Mouse (Mus musculus) forebrain, embryonic 16.5 days (tissue): Measurements from ENCODE around the gene Ccdc148. TPM values are rescaled to one million over a fixed set of nuclear protein-coding genes. Genes with fewer than 3 reads are reported as not detected.

Experiments
- ATAC-seq: fragments of 200-750 bp; cut with Nextera tagmentation; 2 replicates; pipeline ENCODE4 v1.8.0; 2017; ENCODE audit warnings: mild to moderate bottlenecking, moderate library complexity
- H3K27ac ChIP-seq: fragments of 300-500 bp; sonication (generic); 2 replicates; pipeline ENCODE4 v1.5.1; 2014; ENCODE audit warnings: low read length, control low read depth
- H3K27me3 ChIP-seq: fragments of 300-500 bp; sonication (generic); replicated peaks from 2 replicates; pipeline ENCODE4 v1.6.1; 2014; ENCODE audit warnings: low read length; ENCODE audit not compliant: control insufficient read depth, insufficient read depth
- H3K36me3 ChIP-seq: fragments of 300-500 bp; sonication (generic); 2 replicates; pipeline ENCODE4 v1.6.1; 2014; ENCODE audit not compliant: control insufficient read depth, insufficient read depth
- H3K4me1 ChIP-seq: fragments of 300-500 bp; sonication (generic); replicated peaks from 2 replicates; pipeline ENCODE4 v1.6.1; 2014; ENCODE audit warnings: low read length; ENCODE audit not compliant: control insufficient read depth, insufficient read depth
- H3K4me2 ChIP-seq: fragments of 300-500 bp; sonication (generic); 2 replicates; pipeline ENCODE4 v1.6.1; 2014; ENCODE audit warnings: mild to moderate bottlenecking, low read length, control low read depth
- H3K4me3 ChIP-seq: fragments of 300-500 bp; sonication (generic); replicated peaks from 2 replicates; pipeline ENCODE4 v1.5.1; 2014; ENCODE audit warnings: mild to moderate bottlenecking, low read length, control low read depth
- H3K9ac ChIP-seq: fragments of 300-500 bp; sonication (generic); replicated peaks from 2 replicates; pipeline ENCODE4 v1.6.1; 2014; ENCODE audit warnings: low read depth, low read length, control low read depth
- H3K9me3 ChIP-seq: fragments of 300-500 bp; sonication (generic); 2 replicates; pipeline ENCODE4 v1.6.1; 2016; ENCODE audit warnings: low read length; ENCODE audit not compliant: control insufficient read depth
- WGBS: fragments of 180-500 bp; shearing (Covaris S2); extraction: QIAGEN DNeasy Blood & Tissue Kit; methylation state at CpG from one replicate; pipeline ENCODE4 v1.1.7; 2014; 5-methylcytosine and 5-hydroxymethylcytosine counted together
- polyA plus RNA-seq: library from polyadenylated mRNA; unstranded; fragments of >200 nt; fragmentation: Nextera tagmentation; extraction: Ambion mirVana; gene quantifications from 2 replicates; pipeline ENCODE4 v1.2.1, GENCODE M21; 2015

The Ccdc148 gene
- polyA plus RNA-seq, 1 experiment from 2014 or later = 5.8 TPM

- Histone ChIP-seq H3K4me3 (no peak overlapping the region), H3K9me3 (no peaks in the 10 kb centered on the region), H3K27me3 (no peaks in the 10 kb centered on the region), H3K27ac (no peak overlapping the region), H3K4me1 (no peaks in the 10 kb centered on the region), H3K9ac (no peak overlapping the region), H3K4me2 (no peak overlapping the region), H3K36me3 (no peaks in the 10 kb centered on the region)
- 81% methylated on average over 2 of the region's 2 CpGs for WGBS
- ATAC-seq = no peak
Observed at GRCm38 (mm10) chr2:58997151-58997550, 163.3 kb downstream of the Ccdc148 start.

- 77% methylated on average over 14 of the region's 14 CpGs for WGBS
Observed at GRCm38 (mm10) chr2:58992431-58993191, 167.9 kb downstream of the Ccdc148 start.

GRCm38 (mm10) chr2:58978095-58978494 lies 182.4 kb downstream of the Ccdc148 start:
- 89% methylated on average over 7 of the region's 7 CpGs for WGBS
- H3K36me3 ChIP-seq = no peaks in the 10 kb centered on the region
- no peak overlapping the region for H3K27ac ChIP-seq
- H3K9me3 ChIP-seq = no peaks in the 10 kb centered on the region
- H3K4me1 ChIP-seq = no peaks in the 10 kb centered on the region
- no peak overlapping the region for H3K4me3 ChIP-seq
- no peak overlapping the region for H3K4me2 ChIP-seq
- no peak for ATAC-seq
- no peaks in the 10 kb centered on the region for H3K27me3 ChIP-seq
- H3K9ac ChIP-seq = no peak overlapping the region

More at GRCm38 (mm10) chr2:58992431-58993191, 167.9 kb downstream of the Ccdc148 start:
- no peak overlapping the region for H3K9ac ChIP-seq
- H3K27me3 ChIP-seq = no peaks in the 10 kb centered on the region
- H3K27ac ChIP-seq = no peak overlapping the region
- no peaks in the 10 kb centered on the region for H3K4me1 ChIP-seq
- H3K36me3 ChIP-seq = no peaks in the 10 kb centered on the region
- no peak for ATAC-seq
- no peak overlapping the region for H3K4me2 ChIP-seq
- H3K4me3 ChIP-seq = no peak overlapping the region
- H3K9me3 ChIP-seq = no peaks in the 10 kb centered on the region

- Histone ChIP-seq H3K36me3 (no peaks in the 10 kb centered on the region), H3K4me3 (no peak overlapping the region), H3K4me2 (no peak overlapping the region), H3K9ac (no peak overlapping the region), H3K27me3 (no peaks in the 10 kb centered on the region), H3K27ac (no peak overlapping the region), H3K4me1 (no peaks in the 10 kb centered on the region), H3K9me3 (no peaks in the 10 kb centered on the region)
- no peak for ATAC-seq
- WGBS = 48% methylated on average over 9 of the region's 9 CpGs
Observed at GRCm38 (mm10) chr2:58971507-58972275, 188.8 kb downstream of the Ccdc148 start.

- 2% methylated on average over 2 of the region's 2 CpGs for WGBS
- Histone ChIP-seq H3K36me3 (no peaks in the 10 kb centered on the region), H3K9ac (no peak overlapping the region), H3K27me3 (no peaks in the 10 kb centered on the region), H3K4me2 (no peak overlapping the region), H3K4me1 (no peaks in the 10 kb centered on the region), H3K4me3 (no peak overlapping the region), H3K9me3 (0 out of 2 replicates have a peak, but pooled peaks cover 2% of the 10 kb centered on the region), H3K27ac (no peak overlapping the region)
- no peak for ATAC-seq
Observed at GRCm38 (mm10) chr2:58956770-58957300, 203.6 kb downstream of the Ccdc148 start.

GRCm38 (mm10) chr2:58956351-58956750 lies 204.1 kb downstream of the Ccdc148 start:
- WGBS = 48% methylated on average over 2 of the region's 2 CpGs
- no peaks in the 10 kb centered on the region for H3K27me3 ChIP-seq
- no peaks in the 10 kb centered on the region for H3K4me1 ChIP-seq
- no peak overlapping the region for H3K27ac ChIP-seq
- no peak overlapping the region for H3K4me3 ChIP-seq
- 0 out of 2 replicates have a peak, but pooled peaks cover 2% of the 10 kb centered on the region for H3K9me3 ChIP-seq
- H3K4me2 ChIP-seq = no peak overlapping the region
- ATAC-seq = no peak
- H3K36me3 ChIP-seq = no peaks in the 10 kb centered on the region
- no peak overlapping the region for H3K9ac ChIP-seq

- WGBS = 88% methylated on average over 3 of the region's 3 CpGs
- Histone ChIP-seq H3K9ac (no peak overlapping the region), H3K4me1 (no peaks in the 10 kb centered on the region), H3K4me3 (no peak overlapping the region), H3K36me3 (no peaks in the 10 kb centered on the region), H3K27me3 (no peaks in the 10 kb centered on the region), H3K27ac (no peak overlapping the region), H3K4me2 (no peak overlapping the region), H3K9me3 (0 out of 2 replicates have a peak, but pooled peaks cover 2% of the 10 kb centered on the region)
- no peak for ATAC-seq
Observed at GRCm38 (mm10) chr2:58952101-58952500, 208.4 kb downstream of the Ccdc148 start.

GRCm38 (mm10) chr2:58948796-58949195 lies 211.7 kb downstream of the Ccdc148 start:
- Histone ChIP-seq H3K27ac (no peak overlapping the region), H3K27me3 (no peaks in the 10 kb centered on the region), H3K9me3 (no peaks in the 10 kb centered on the region), H3K4me1 (no peaks in the 10 kb centered on the region), H3K4me2 (no peak overlapping the region), H3K36me3 (no peaks in the 10 kb centered on the region), H3K9ac (no peak overlapping the region), H3K4me3 (no peak overlapping the region)
- no peak for ATAC-seq
- WGBS = 62% methylated on average over 7 of the region's 7 CpGs

- no peak for ATAC-seq
- no peaks in the 10 kb centered on the region for H3K9me3 ChIP-seq
- H3K27ac ChIP-seq = no peak overlapping the region
- H3K4me2 ChIP-seq = no peak overlapping the region
- no peaks in the 10 kb centered on the region for H3K36me3 ChIP-seq
- no peaks in the 10 kb centered on the region for H3K27me3 ChIP-seq
- H3K4me1 ChIP-seq = no peaks in the 10 kb centered on the region
- H3K9ac ChIP-seq = no peak overlapping the region
- WGBS = 91% methylated on average over 4 of the region's 4 CpGs
- H3K4me3 ChIP-seq = no peak overlapping the region
Observed at GRCm38 (mm10) chr2:58941361-58941760, 219.1 kb downstream of the Ccdc148 start.
